Mouse (Mus musculus): ENCODE measurements at regions not wholly inside any gene's neighbourhood (a gene's known extent, or its start where the extent isn't known, plus 50 kb on each side); places are given as distances from the start of the nearest gene placed in this dataset.
A peak's percentile ranks its signal among the peaks of the same experiment; 100 is the strongest.

DNA sequence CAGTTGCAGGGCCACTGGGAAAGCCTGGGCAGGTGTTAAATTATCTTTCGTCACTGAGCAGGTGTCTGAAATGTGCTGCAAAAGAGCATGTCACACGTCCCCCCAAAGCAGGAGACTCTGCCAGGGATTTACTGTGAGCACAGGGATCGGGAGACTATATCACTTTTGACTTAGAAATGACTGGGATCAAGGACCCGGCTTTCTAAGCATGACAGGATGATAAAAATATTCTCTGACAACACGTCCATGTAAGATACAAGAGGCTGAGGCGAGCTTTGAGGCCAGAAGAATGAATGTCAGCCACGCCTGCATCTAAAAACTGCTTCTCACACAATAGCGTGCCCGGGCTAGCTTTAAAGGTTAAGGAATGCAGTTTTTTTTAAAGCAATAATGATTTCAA is 246.1 kb upstream of the Cdh5 start:
- no peak for DNase-seq (ENCODE audit: low spot score in 2 of 2)

- DNase-seq (ENCODE audit: low spot score in 2 of 2) = no peak
Observed at GRCm38 (mm10) chr8:103859130-103859529, 242.3 kb upstream of the Cdh5 start.

DNA sequence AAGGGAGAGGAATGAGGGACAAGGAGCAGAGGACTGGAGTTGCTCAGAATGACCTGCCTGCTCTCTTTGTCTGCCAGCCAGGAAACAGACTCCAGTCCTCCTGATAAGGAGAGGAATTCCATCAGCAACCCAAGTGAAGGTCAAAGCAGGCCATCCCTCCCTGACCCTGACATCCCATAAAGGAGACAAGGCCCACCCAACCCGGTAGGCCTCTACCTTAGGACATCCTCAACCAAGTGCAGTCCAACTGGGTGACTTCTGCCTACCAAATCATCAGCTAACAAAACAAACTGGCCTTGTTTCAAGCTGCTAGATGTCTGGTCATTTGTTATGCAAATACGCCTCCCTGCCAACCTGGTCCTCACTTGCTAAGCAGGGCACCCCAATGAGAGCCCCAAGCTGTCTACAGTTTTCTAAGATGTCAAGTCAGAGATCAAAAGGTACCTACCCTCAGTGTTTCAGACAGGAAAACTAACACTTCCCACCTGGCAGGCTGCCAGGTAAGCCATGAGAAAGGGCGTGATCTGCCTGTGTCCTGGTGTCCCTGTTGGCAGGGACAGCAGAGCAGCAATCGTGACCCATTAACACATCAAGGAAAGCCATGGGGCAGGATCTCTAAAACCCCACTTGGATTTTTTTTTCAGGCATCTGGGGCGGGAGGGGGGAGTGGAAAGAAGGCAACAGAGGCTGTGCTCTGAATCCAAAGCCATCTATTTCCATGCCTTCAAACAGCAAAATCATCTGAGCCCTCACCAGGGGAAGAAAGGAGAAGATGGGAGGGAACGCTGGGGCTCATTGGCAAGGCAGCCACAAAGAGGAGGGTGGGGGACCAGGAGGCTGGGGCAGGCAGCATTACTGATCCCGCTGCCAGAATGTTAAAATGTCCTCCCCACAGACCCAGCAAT is 227.6 kb upstream of the Cdh5 start:
- DNase-seq (ENCODE audit: low spot score in 2 of 2) = no peak

DNA sequence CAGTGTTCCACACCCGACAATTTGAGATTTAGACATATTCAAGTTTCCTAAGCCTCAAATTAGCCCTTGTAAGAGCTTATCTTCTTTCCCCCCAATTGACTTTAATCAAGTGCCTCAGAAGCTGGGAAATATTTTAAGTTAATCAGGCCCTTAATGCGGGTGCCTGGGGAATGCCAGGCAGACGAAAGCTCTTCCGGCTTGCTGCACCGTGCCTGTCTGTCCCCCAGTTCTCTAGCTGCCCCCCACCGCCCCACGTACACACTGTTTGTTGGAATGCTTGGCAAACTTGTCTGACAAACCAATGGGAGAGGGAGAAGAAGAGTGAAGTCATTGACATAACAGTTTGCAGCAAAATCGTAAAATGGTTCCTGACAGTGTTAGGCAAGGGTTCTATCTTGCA is 226.9 kb upstream of the Cdh5 start:
- DNase-seq (ENCODE audit: low spot score in 2 of 2) = no peak

DNA sequence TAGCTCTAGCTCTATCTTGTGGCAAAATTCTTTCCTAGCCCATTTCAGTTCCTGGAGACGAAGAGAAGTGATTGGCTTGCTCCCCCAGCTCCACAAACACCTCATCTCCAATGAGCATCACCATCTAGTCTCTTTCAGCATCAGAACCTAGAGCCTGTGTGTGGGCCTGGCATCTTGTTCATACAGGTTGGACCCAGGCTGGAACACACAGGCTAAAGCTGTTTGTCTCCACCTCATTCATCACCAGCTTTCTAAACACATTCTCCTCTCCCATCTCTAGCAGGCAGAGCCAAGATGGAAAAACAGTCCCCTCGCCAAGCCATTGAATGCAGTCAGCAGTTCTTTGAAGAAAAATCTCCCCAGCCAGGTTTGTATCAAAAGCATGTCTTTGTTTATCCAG is 221.9 kb upstream of the Cdh5 start:
- DNase-seq (ENCODE audit: low spot score in 2 of 2) = no peak

GRCm38 (mm10) chr8:103880431-103881145 is 220.8 kb upstream of the Cdh5 start:
- no peak for DNase-seq (ENCODE audit: low spot score in 2 of 2)

DNA sequence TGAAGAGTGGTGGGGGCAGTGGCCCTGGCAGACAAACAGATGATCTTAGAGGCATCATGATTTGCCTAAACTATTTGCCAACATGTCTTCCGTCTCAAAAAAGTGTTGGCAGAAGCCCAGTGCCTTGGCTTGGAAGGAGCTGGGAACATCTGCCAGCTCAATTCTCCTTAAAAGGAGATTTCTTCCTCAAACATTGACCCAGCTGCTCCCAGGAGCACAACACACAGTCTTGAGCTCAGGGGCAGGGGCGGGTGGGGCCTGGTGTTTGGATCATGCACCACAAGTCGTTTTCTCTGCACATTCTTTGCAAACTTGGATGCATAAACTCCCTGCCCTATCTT is 220.3 kb upstream of the Cdh5 start:
- DNase-seq (ENCODE audit: low spot score in 2 of 2) = peak; percentile 6 to 11

GRCm38 (mm10) chr8:103884873-103885780 is 216.3 kb upstream of the Cdh5 start:
- DNase-seq (ENCODE audit: low spot score in 2 of 2) = no peak

DNA sequence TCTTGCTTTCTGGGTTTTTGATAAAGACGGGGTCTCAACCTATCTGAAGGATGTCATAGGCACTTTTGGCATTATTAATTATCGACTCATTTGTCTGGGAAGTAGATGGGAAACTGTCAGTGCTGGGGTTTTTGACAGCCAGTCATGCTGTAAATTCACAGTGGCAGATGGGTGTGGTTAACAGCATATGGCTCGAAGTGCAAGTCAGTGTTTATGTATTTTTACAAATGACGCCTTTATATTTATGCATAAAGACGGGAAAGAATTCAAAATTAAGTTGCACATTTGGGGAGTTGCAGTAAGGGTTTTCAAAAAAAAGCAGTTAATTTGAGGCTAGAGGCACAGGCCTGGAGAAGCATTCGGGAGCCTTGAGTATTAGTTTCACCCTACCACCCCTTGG is 206.8 kb upstream of the Cdh5 start:
- no peak for DNase-seq (ENCODE audit: low spot score in 2 of 2)

- no peak for DNase-seq (ENCODE audit: low spot score in 2 of 2)
Observed at GRCm38 (mm10) chr8:103895132-103895531, 206.3 kb upstream of the Cdh5 start.

GRCm38 (mm10) chr8:103897463-103897862 is 204.0 kb upstream of the Cdh5 start:
- DNase-seq (ENCODE audit: low spot score in 2 of 2) = no peak

- DNase-seq (ENCODE audit: low spot score in 2 of 2) = no peak
Observed at GRCm38 (mm10) chr8:103902516-103902915, 198.9 kb upstream of the Cdh5 start.

DNA sequence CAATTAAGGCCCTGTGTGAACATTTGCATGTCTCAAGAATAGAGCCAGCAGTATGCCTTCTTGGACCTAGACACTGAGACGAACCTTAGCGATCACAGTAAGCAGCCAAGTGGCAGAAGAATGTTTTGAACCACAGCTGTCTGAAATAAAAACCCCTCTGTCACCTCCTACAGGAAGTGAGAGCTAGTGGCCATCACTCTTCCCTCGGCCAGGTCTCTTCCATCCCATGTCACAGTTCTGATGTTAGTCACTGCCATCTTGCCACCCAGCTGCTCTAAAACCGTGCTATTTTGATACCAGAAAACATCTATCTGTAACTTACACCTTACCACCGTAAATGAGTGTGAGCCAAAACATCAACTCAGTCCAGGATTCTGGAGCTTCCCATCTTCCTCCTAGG is 197.8 kb upstream of the Cdh5 start:
- no peak for DNase-seq (ENCODE audit: low spot score in 2 of 2)

DNA sequence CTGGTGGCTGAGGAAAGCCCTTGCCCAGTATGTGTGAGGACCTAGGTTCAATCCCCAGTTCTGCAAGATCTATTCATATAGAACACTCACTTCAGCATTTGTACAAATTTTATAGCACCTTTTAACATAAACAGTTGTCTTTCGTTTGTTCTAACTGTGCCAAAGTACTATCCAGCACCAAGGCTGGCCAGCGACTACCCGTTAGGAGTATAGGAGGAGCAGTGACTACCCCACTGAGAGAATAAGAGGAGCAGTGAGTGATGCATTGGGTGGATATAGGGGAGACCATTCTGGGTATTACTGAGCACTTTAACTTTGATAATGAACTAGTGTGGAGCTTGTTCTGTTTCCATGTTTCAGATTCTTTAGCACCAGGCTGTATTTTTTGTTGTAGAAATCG is 193.8 kb upstream of the Cdh5 start:
- no peak for DNase-seq (ENCODE audit: low spot score in 2 of 2)

- no peak for DNase-seq (ENCODE audit: low spot score in 2 of 2)
Observed at GRCm38 (mm10) chr8:103911287-103912015, 190.0 kb upstream of the Cdh5 start.

DNA sequence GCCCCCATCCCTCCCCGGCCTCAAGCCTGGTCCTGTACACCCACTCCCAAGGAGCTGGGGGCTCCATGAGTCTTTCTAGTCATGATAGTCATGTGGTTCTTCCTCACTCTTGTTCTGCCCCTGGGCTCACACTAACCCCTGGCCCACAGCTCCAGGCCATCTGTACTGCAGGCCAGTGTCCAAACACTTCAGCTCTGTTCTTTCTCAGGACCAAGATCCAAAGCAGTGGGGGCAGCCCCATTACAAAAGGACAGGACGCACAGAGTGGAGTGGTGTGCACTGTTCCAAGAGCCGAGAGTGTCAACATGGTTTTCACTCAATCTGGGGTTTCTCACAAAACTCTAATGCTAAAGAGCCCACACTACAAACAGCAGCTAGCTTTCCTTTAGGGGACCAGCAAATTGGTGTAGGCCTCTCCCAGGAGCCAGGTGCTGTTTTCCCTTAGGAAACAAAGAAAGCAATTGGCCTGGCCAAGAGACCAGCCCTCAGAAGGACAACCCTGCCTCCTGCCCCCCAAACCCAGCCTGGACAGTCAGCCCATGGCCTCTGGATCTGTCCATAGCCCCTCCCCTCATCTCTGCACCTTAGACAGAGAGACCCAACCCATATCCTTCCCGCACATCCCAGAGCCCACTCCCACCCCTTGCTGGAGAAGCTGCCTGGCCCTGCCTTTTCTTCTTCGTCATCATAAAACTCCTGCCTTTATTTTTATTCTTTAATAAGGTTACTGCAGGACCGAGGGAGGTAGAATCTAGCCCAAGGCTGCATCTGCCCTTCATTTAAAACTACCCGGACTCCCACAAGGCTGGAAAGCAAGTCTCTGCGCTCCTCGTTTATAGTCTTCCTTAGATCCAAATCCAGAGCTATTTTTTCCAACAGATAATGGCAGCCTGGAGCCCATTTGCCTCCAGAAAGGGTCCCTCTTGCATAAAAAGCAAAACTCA is 188.2 kb upstream of the Cdh5 start:
- no peak for DNase-seq (ENCODE audit: low spot score in 2 of 2)

GRCm38 (mm10) chr8:103913927-103914640 is 187.3 kb upstream of the Cdh5 start:
- peak; percentile 34 to 47 for DNase-seq (ENCODE audit: low spot score in 2 of 2)

- no peak for DNase-seq (ENCODE audit: low spot score in 2 of 2)
Observed at GRCm38 (mm10) chr8:103919324-103919723, 182.1 kb upstream of the Cdh5 start.

DNA sequence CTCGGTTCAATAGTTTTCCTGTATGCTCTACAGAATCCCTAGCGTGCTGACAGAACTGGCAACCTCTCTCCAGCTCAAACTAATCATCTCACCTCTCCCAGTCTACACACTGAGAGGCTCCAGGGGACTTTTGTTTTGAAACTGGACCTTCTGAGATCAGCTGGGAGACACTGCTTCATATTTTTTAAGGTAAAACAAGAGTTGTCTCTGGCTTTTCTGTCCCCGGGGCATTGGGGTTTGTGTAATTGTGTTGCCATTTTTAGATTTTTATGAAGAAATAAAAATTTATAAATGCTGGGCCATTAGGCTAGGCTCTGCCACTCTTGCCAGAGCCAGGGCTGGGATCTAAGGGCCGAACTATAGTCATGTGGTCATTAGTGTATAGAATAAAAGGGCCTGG is 179.8 kb upstream of the Cdh5 start:
- DNase-seq (ENCODE audit: low spot score in 2 of 2) = no peak
